Mouse (Mus musculus) forebrain, embryonic 12.5 days (tissue): ENCODE measurements at regions not wholly inside any gene's neighbourhood (a gene's known extent, or its start where the extent isn't known, plus 50 kb on each side); places are given as distances from the start of the nearest gene placed in this dataset.

Source experiments
- ATAC-seq: fragments of 200-750 bp; cut with Nextera tagmentation; 2 replicates; pipeline ENCODE4 v1.8.0; 2017; ENCODE audit warnings: moderate TSS enrichment; ENCODE audit not compliant: low FRiP score
- H3K27ac ChIP-seq: fragments of 300-500 bp; sonication (generic); 2 replicates; pipeline ENCODE4 v1.5.1; 2016; ENCODE audit warnings: mild to moderate bottlenecking
- H3K27me3 ChIP-seq: fragments of 300-500 bp; sonication (generic); 2 replicates; pipeline ENCODE4 v1.6.1; 2016; ENCODE audit warnings: mild to moderate bottlenecking
- H3K36me3 ChIP-seq: fragments of 300-500 bp; sonication (generic); replicated peaks from 2 replicates; pipeline ENCODE4 v1.6.1; 2016; ENCODE audit warnings: mild to moderate bottlenecking
- H3K4me1 ChIP-seq: fragments of 300-500 bp; sonication (generic); 2 replicates; pipeline ENCODE4 v1.6.1; 2016
- H3K4me2 ChIP-seq: fragments of 300-500 bp; sonication (generic); 2 replicates; pipeline ENCODE4 v1.6.1; 2016; ENCODE audit warnings: mild to moderate bottlenecking, moderate library complexity
- H3K4me3 ChIP-seq: fragments of 300-500 bp; sonication (generic); replicated peaks from 2 replicates; pipeline ENCODE4 v1.5.1; 2016; ENCODE audit warnings: mild to moderate bottlenecking
- H3K9ac ChIP-seq: fragments of 300-500 bp; sonication (generic); 2 replicates; pipeline ENCODE4 v1.6.1; 2016; ENCODE audit warnings: mild to moderate bottlenecking
- H3K9me3 ChIP-seq: fragments of 300-500 bp; sonication (generic); 2 replicates; pipeline ENCODE4 v1.6.1; 2016
- WGBS: fragments of 180-500 bp; shearing (Covaris S2); methylation state at CpG from one replicate; pipeline ENCODE4 v1.1.7; 2016; 5-methylcytosine and 5-hydroxymethylcytosine counted together

DNA sequence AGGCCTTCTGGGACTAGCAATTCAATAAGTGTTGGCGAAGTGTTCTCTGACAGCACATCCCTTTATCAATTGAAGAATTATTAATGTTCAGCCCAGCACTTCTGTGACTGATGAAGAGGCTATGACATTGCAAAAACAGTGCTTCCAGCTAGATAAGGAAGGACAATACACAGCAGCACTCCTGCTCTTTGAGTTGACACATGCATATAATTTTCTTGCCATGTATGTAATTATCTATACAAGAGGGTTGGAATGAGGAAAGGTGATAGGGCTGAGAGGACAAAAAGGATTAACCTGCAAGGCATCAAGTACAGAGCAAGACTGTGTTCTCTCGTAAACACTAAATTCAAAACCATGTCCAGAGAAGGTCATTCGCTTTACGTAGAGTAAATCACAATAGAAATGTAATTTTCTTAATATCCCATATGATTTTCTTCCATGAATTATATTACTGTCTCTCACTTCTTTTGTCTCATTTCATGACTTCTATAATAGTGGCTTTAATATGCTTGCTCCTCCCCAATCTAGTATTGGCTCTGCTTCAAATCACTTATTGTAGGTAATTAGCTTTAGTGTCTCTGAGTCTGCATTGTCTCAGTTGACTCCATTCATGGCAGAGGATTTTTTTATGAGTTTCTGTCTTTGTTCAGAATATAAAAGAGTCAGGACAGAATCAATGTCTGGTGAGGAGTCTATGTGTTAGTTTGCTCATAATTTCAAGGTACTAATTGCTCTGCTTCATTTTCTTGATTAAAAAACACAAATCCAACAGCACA is 460.9 kb downstream of the Slco4c1 start:
- no peak overlapping the region for H3K27ac ChIP-seq
- 73% methylated on average over 4 of the region's 4 CpGs for WGBS
- H3K4me2 ChIP-seq: no peak overlapping the region
- H3K9me3 ChIP-seq: no peaks in the 10 kb centered on the region
- no peaks in the 10 kb centered on the region for H3K36me3 ChIP-seq
- no peak overlapping the region for H3K4me3 ChIP-seq
- no peaks in the 10 kb centered on the region for H3K4me1 ChIP-seq
- H3K9ac ChIP-seq: no peak overlapping the region
- ATAC-seq: peak; percentile 57; the same call in 1 of the 2 replicates
- H3K27me3 ChIP-seq: no peaks in the 10 kb centered on the region

- Histone ChIP-seq H3K4me3 (no peak overlapping the region), H3K4me2 (no peak overlapping the region), H3K27me3 (no peaks in the 10 kb centered on the region), H3K36me3 (no peaks in the 10 kb centered on the region), H3K9me3 (no peaks in the 10 kb centered on the region), H3K27ac (no peak overlapping the region), H3K9ac (no peak overlapping the region), H3K4me1 (no peaks in the 10 kb centered on the region)
- ATAC-seq: no peak
- 75% methylated on average over 4 of the region's 4 CpGs for WGBS
Observed at GRCm38 (mm10) chr1:96397982-96398381, 474.0 kb downstream of the Slco4c1 start.

DNA sequence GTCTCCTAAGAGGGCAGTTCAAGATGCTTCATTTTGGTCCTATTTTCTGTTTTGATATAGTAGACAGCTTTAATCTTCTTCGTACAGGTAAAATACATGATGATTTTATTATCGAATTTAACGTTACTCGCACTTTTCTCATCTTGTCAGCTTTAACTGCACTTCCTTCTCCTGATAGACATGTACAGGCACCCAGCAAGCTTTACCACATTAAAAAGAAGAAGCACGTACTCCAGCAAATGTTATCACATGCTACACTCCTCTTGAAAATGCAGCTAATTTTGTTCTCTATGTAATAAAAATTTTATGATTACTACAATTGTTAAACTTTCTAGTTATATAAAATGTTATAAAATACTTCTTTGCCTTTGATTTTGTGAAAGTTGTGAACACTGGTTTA is 483.6 kb downstream of the Slco4c1 start:
- Histone ChIP-seq H3K27me3 (no peaks in the 10 kb centered on the region), H3K9ac (no peak overlapping the region), H3K9me3 (no peaks in the 10 kb centered on the region), H3K27ac (no peak overlapping the region), H3K4me2 (no peak overlapping the region), H3K4me3 (no peak overlapping the region), H3K36me3 (no peaks in the 10 kb centered on the region), H3K4me1 (no peaks in the 10 kb centered on the region)
- WGBS: 95% methylated on average over 5 of the region's 5 CpGs
- ATAC-seq: no peak

GRCm38 (mm10) chr1:96385916-96386315 is 486.1 kb downstream of the Slco4c1 start:
- Histone ChIP-seq H3K4me1 (no peaks in the 10 kb centered on the region), H3K27me3 (no peaks in the 10 kb centered on the region), H3K27ac (no peak overlapping the region), H3K4me3 (no peak overlapping the region), H3K36me3 (no peaks in the 10 kb centered on the region), H3K9me3 (no peaks in the 10 kb centered on the region), H3K4me2 (no peak overlapping the region), H3K9ac (no peak overlapping the region)
- no peak for ATAC-seq
- 100% methylated on average over 1 of the region's 1 CpGs for WGBS

GRCm38 (mm10) chr1:96362713-96363441 is 509.1 kb downstream of the Slco4c1 start:
- no peaks in the 10 kb centered on the region for H3K36me3 ChIP-seq
- no peak for ATAC-seq

DNA sequence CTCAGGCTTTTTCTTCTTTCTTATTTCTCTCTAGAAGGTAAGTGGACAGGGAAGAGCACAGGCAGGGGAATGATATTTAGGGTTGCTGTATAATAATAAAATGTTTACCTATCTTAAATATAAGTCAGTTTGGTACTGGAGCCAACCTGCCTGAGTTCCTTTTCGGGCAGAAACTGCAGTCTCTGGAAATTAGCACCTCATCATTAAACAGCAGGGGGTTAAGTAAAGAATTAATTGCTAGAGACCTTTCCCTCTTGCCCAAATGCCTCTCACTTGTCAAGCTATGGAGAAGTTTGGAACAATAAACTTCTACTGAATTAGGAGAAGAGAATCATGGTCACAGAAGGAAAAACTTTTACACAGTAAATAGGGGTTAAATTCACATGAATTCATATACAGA is 524.7 kb downstream of the Slco4c1 start:
- Histone ChIP-seq H3K4me2 (no peak overlapping the region), H3K4me1 (peaks cover 4% of the 10 kb centered on the region), H3K4me3 (no peak overlapping the region), H3K36me3 (no peaks in the 10 kb centered on the region), H3K9ac (no peak overlapping the region), H3K27me3 (no peaks in the 10 kb centered on the region), H3K27ac (0 out of 2 replicates have a peak overlapping the region, but pooled peaks have one; percentile 26), H3K9me3 (no peaks in the 10 kb centered on the region)
- 0 out of 2 replicates have a peak, but pooled peaks have one; percentile 34 for ATAC-seq
- 13% methylated on average over 1 of the region's 1 CpGs for WGBS

More at GRCm38 (mm10) chr1:96362713-96363441, 509.1 kb downstream of the Slco4c1 start:
- no peak overlapping the region for H3K27ac ChIP-seq
- WGBS: 60% methylated on average over 2 of the region's 2 CpGs
- H3K27me3 ChIP-seq: no peaks in the 10 kb centered on the region
- H3K4me2 ChIP-seq: no peak overlapping the region
- no peak overlapping the region for H3K4me3 ChIP-seq
- no peak overlapping the region for H3K9ac ChIP-seq
- H3K9me3 ChIP-seq: no peaks in the 10 kb centered on the region
- H3K4me1 ChIP-seq: no peaks in the 10 kb centered on the region

GRCm38 (mm10) chr1:96346465-96347002 is 525.4 kb downstream of the Slco4c1 start:
- H3K36me3 ChIP-seq: no peaks in the 10 kb centered on the region
- H3K4me3 ChIP-seq: no peak overlapping the region
- H3K4me2 ChIP-seq: no peak overlapping the region
- ATAC-seq: peak; percentile 89
- peaks cover 4% of the 10 kb centered on the region for H3K4me1 ChIP-seq
- WGBS: 29% methylated on average over 5 of the region's 5 CpGs
- H3K9ac ChIP-seq: no peak overlapping the region
- H3K27me3 ChIP-seq: no peaks in the 10 kb centered on the region
- no peak overlapping the region for H3K27ac ChIP-seq
- H3K9me3 ChIP-seq: no peaks in the 10 kb centered on the region

- Histone ChIP-seq H3K36me3 (no peaks in the 10 kb centered on the region), H3K27me3 (no peaks in the 10 kb centered on the region), H3K27ac (no peak overlapping the region), H3K4me3 (no peak overlapping the region), H3K4me2 (no peak overlapping the region), H3K9ac (no peak overlapping the region), H3K4me1 (no peaks in the 10 kb centered on the region), H3K9me3 (no peaks in the 10 kb centered on the region)
- WGBS: 90% methylated on average over 1 of the region's 1 CpGs
- ATAC-seq: no peak
Observed at GRCm38 (mm10) chr1:96315721-96316120, 556.2 kb downstream of the Slco4c1 start.

DNA sequence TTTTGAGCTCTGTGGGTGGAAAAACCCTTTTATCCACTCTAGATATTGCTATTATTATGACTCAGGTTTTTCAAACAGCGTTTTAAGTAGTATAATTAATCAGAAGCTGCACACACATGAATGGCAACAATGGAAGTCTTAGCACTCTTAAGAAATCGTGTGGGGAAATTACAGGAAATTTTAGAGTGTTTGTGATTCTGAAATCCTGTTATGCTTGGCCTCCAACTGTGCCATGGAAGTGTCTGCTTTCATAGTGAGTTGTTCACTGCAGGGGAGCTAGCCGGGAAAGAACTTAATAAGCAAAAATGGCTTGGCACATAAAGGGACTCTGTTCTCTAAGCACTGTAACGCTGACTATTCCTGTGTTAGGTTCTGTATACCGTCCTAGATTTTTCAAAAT is 570.7 kb downstream of the Slco4c1 start:
- peak; percentile 84 for ATAC-seq
- Histone ChIP-seq H3K9ac (no peak overlapping the region), H3K36me3 (no peaks in the 10 kb centered on the region), H3K9me3 (no peaks in the 10 kb centered on the region), H3K4me3 (no peak overlapping the region), H3K4me2 (no peak overlapping the region), H3K27ac (no peak overlapping the region), H3K4me1 (0 out of 2 replicates have a peak, but pooled peaks cover 3% of the 10 kb centered on the region), H3K27me3 (no peaks in the 10 kb centered on the region)
- WGBS: 12% methylated on average over 5 of the region's 5 CpGs

GRCm38 (mm10) chr1:96278046-96278576 is 593.9 kb downstream of the Slco4c1 start:
- Histone ChIP-seq H3K9me3 (no peaks in the 10 kb centered on the region), H3K4me1 (no peaks in the 10 kb centered on the region), H3K4me2 (no peak overlapping the region), H3K27ac (no peak overlapping the region), H3K36me3 (no peaks in the 10 kb centered on the region), H3K27me3 (no peaks in the 10 kb centered on the region), H3K9ac (no peak overlapping the region), H3K4me3 (no peak overlapping the region)
- ATAC-seq: no peak
- 89% methylated on average over 1 of the region's 1 CpGs for WGBS

DNA sequence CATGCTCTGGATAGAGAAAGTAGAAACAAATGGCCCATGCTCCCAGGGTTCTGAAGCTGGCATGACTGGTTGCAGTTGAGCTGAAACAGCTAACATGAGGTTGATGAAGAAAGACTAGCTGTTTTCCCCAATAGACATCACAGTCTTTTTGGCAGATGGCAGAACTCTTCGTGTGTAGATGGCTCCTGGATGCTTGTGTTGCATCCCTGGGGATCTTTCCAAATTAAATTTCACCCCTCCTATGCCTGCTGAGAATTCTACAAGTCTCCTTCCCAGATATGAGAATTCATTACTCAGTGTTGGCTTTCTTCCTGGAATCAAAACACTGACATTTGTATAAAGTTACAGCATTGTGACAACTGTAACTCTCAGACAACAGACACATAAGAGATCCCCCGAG is 595.3 kb downstream of the Slco4c1 start:
- Histone ChIP-seq H3K9me3 (no peaks in the 10 kb centered on the region), H3K4me3 (no peak overlapping the region), H3K4me1 (no peaks in the 10 kb centered on the region), H3K4me2 (no peak overlapping the region), H3K36me3 (no peaks in the 10 kb centered on the region), H3K27ac (no peak overlapping the region), H3K27me3 (no peaks in the 10 kb centered on the region), H3K9ac (no peak overlapping the region)
- no peak for ATAC-seq
- WGBS: 81% methylated on average over 2 of the region's 2 CpGs
